Mouse (Mus musculus): ENCODE data around the gene Hmgcs1.
"Not testable (repeated sequence)": the region's sequence is repeated elsewhere in the genome, so short reads cannot be mapped to it uniquely, and the experiment has no call there.

The Hmgcs1 gene

GRCm38 (mm10) chr13:119704280-119704679 is 14.1 kb downstream of the Hmgcs1 start:
- no peak for DNase-seq (ENCODE audit: low read depth in 1 of 2, low spot score in 2 of 2)

DNA sequence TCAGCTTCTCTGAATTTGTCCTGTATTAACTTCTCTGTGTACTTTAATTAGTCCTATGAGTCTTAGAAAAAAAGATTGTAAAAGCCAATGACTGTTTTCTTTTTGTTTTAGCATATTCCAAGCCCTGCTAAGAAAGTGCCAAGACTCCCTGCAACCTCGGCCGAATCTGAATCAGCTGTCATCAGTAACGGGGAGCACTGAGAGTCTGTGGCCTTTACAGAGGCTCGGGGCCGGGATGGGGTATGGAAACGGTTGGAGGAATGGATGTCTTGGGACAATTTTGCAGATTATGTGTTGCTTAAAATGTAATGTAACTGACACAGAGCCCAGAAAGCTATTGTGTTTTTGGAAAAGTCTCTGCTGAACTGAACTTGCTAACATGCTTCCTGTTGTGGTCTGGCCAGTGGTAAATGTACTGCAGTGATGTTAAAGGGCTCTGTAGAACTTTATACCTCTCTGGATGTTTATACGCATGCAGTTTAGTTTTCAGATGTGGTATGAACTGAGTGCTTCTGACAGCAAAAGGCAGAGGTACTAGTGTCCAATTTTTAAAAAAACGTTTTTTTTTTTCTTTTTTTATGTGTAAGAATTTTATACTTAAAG is 16.2 kb downstream of the Hmgcs1 start:
- not testable (repeated sequence) for DNase-seq (ENCODE audit: low read depth in 1 of 2, low spot score in 2 of 2)

DNA sequence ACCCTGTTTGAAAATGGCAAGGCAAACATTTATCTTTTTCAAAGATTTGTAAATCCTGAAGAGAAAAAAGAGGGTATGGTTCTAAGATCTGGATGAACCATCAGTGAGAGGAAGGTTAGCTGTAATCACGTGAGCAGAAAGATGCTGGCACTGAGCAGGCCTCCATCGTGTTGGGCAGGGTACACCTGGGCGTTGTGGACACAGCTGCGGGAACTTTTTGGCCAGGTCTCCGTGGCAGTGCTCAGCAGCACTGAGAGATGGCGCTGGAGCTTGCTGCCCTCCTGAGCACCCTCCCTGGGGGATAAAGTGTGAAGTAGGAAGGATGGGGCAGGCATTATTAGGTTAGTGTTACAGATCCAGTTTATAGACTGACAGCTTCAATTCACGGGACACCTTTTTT is 16.8 kb downstream of the Hmgcs1 start:
- DNase-seq (ENCODE audit: low read depth in 1 of 2, low spot score in 2 of 2), result no peak

GRCm38 (mm10) chr13:119707906-119708305 is 17.7 kb downstream of the Hmgcs1 start:
- no peak for DNase-seq (ENCODE audit: low read depth in 1 of 2, low spot score in 2 of 2)

DNA sequence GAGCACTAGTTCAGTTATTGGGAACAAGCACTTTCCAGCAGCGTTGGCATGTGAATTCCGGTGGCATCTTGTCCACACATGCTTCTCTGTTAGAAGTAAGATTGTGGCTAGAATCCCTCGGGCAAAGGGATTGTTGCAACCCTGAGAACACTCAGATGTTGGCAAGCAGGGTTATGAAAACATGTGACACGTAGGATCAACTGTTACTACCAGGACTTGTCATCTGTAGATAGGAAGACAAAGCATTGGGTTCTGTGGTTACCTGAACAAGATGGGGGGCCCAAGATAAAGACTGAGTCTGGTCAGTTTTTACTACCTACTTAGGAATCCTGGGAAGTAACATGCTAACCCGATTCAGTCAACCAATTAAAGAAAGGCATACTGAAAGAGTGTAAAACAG is 18.8 kb downstream of the Hmgcs1 start:
- DNase-seq (ENCODE audit: low read depth in 1 of 2, low spot score in 2 of 2), result no peak

- DNase-seq (ENCODE audit: low read depth in 1 of 2, low spot score in 2 of 2), result no peak
Measured at GRCm38 (mm10) chr13:119709388-119710267, 19.4 kb downstream of the Hmgcs1 start.

DNA sequence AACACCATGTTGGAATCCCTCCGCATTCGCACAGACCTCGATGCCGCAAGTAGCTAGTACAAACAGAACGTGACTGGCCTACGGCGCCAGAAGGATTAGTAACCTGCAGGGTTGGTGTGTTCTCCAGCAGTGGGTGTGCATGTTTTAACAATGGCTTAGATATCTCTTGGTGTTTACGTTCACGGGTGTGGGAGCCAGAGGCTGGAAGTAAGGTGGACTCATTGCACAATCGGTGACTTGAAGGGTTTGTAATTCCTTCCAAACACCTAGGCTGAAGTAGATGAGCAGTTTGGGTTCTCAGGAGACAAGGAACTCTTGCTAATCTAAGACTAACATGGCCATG is 20.1 kb downstream of the Hmgcs1 start:
- DNase-seq (ENCODE audit: low read depth in 1 of 2, low spot score in 2 of 2), result no peak

DNA sequence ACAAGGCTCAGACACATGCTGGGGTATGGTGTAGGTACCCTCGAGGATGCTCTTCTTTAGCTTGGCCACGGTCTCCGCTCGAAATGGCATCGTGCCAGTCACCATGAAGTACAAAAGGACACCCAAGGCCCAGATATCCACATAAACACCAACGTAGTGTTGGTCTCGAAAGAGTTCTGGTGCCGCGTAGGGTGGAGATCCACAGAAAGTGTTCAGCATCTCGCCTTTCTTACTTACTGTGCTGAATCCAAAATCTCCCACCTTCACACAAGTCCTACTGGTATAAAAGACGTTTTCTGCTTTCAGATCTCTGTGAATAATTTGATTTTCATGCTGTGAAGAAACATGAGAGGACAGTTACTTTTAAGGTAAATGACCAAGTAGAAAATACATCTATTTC is 22.3 kb downstream of the Hmgcs1 start:
- no peak for DNase-seq (ENCODE audit: low read depth in 1 of 2, low spot score in 2 of 2)

GRCm38 (mm10) chr13:119713107-119713787 is 23.1 kb downstream of the Hmgcs1 start:
- no peak for DNase-seq (ENCODE audit: low read depth in 1 of 2, low spot score in 2 of 2)

GRCm38 (mm10) chr13:119713821-119714220 is 23.6 kb downstream of the Hmgcs1 start:
- no peak for DNase-seq (ENCODE audit: low read depth in 1 of 2, low spot score in 2 of 2)

GRCm38 (mm10) chr13:119716105-119716504 is 25.9 kb downstream of the Hmgcs1 start:
- DNase-seq (ENCODE audit: low read depth in 1 of 2, low spot score in 2 of 2), result no peak

GRCm38 (mm10) chr13:119722447-119722846 is 32.3 kb downstream of the Hmgcs1 start:
- no peak for DNase-seq (ENCODE audit: low read depth in 1 of 2, low spot score in 2 of 2)

DNA sequence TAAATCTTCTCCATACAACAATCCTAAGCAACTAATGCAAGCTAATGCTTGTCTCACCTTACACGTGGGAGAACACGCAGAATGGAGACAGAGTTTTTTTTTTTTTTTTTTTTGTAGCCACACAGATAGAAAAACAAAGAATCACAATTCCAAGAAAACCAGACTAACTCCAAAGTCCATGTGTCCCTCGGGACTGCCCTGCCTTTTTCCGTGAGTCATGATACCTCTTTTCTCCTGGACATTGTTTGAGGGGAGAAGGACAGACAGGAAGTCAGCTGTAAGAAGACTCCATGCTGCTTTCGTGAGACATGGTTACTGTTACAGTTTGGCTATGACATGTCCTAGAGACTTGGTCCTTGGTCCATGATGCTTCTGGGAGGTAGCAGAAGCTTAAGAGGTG is 33.2 kb downstream of the Hmgcs1 start:
- DNase-seq (ENCODE audit: low read depth in 1 of 2, low spot score in 2 of 2), result no peak

- DNase-seq (ENCODE audit: low read depth in 1 of 2, low spot score in 2 of 2), result no peak
Measured at GRCm38 (mm10) chr13:119724541-119724940, 34.4 kb downstream of the Hmgcs1 start.

DNA sequence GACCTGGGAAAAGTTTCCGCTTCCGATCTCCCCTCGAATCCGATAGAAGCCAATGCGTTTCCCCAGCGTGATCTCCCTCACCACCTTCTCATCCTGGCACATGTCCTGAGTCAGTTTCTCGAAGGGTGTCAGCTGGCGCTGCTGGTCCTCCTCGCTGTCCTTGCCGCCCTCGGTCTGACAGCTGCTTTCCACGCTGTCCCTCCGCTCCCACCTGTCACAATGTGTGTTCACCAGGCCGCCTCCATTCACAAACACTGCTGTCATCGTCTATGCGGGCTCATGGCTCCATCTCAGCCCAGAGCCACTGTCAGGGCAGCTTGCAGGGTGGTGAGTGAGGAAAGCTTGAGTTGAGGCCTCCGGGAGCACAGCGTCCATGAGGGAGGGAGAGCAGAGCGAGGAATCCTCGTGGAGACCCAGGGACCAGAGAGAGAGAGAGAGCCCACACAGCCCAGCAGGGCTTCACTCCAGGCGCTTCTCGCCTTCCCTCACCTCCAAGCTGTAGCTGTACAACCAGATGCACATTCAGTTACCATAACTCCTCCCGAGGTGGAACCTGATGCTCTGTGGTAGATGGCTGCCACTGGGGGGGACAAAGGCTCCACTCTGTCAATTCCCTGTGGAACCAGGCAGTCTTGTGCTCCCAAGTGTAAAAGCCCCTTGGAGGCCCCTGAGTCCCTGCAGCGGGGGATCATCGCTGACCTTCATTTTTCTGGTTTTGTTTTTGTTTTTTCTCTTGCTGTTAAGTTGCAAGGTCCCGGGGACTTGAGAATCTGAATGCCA is 37.6 kb downstream of the Hmgcs1 start:
- DNase-seq (ENCODE audit: low read depth in 1 of 2, low spot score in 2 of 2), result no peak

GRCm38 (mm10) chr13:119729406-119729805 is 39.2 kb downstream of the Hmgcs1 start:
- DNase-seq (ENCODE audit: low read depth in 1 of 2, low spot score in 2 of 2), result no peak

- DNase-seq (ENCODE audit: low read depth in 1 of 2, low spot score in 2 of 2), result no peak
Measured at GRCm38 (mm10) chr13:119731448-119731847, 41.3 kb downstream of the Hmgcs1 start.

GRCm38 (mm10) chr13:119741390-119742237 is 51.4 kb downstream of the Hmgcs1 start:
- no peak for DNase-seq (ENCODE audit: low read depth in 1 of 2, low spot score in 2 of 2)

DNA sequence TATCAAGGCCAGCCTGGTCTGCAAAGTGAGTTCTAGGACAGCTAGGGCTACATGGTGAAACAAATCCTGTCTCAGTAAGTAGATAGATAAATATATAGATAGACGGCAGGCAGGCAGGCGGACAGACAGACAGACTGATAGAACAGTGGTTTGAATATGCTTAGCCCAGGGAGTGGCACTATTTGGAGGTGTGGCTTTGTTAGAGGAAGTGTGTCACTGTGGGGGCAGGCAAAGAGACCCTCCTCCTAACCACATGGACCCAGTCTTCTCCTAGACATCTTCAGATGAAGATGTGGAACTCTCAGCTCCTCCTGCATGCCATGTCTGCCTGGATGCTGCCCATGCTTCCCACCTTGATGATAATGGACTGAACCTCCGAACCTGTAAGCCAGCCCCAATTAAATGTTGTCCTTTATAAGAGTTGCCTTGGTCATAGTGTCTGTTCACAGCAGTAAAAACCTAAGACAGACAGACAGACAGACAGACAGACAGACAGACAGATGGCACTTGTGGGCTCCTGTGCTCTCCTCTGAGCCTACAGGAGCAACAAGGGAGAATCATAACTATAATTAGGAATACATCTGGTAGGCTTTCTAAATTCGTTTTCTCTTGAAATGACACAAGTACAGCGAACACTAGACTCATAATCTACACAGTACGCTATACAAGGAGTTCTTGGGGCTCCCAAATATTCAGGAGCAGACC is 52.7 kb downstream of the Hmgcs1 start:
- no peak for DNase-seq (ENCODE audit: low read depth in 1 of 2, low spot score in 2 of 2)

DNA sequence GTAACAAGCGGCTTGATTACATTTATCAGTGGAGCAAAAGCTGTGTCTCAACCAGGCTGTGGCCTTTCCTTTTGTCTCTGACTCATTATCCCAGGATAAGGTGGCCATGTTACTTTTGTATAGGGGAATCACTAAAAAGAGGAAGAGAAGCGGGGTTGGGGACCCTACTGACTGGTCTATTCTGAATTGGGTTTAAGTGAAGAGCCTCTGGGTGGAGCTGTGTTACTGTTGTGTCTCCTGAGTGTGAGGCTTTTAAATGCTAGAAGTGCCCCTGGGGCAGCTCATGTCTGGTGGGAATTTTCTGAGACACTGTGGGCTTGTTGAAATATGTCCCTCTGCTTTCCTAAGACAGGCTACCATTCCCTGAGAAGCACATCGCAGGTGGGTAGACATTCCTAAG is 53.3 kb downstream of the Hmgcs1 start:
- DNase-seq (ENCODE audit: low read depth in 1 of 2, low spot score in 2 of 2), result no peak

Data from monocyte, adult 2 months (primary cell).